Mouse (Mus musculus): ENCODE results near the gene Plekhf1. TPM values are rescaled to one million over a fixed set of nuclear protein-coding genes. Genes with fewer than 3 reads are reported as not detected.

The Plekhf1 gene
- polyA plus RNA-seq, 1 experiment from 2014 or later: 0.81 TPM

DNA sequence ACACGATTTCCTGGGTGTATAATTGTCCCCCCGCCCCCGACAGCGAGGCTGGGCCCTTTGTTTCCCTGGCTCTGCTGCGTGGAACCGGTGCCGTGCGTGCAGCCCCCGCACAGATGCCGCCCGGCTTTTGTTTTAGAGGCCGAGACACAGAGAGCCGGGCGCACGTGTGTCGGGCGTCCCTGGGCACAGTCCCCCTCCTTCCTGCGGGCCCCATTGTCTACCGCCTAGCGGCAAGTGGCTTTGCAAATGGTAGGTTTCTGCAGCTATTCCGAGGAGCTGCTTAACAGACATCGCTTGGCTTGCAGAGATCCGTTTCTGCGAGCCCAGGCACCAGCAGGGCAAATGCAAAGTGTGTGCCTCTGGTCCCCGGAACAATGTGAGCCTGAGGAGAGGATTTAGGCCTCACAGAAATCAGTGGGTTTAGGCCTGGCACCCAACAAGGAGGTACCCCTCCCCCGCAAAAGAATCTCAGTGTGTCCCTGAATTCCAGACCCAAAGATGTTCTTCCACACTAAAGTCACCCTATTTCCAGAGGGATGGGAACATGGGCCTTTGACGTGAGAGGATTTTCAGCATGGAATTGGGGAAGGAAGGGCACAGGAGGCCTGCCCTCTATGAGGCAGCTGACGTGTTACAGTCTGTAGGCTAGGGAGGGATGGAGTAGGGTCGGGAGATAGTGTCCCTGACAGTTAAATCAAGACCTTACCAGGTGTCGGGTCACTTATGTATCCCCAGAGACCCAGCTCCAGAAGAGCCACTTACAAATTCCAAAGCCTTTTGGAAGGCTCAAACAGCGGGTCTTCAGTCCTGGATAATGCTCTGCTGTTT, 53.3 kb downstream of the Plekhf1 start:
- Histone ChIP-seq H3K4me3 (ENCODE audit: low read depth, low read length) (peak overlapping the region; percentile 16), H3K9me3 (replicated peaks; ENCODE audit: control insufficient read depth, low read length) (no peaks in the 10 kb centered on the region), H3K36me3 (ENCODE audit: control insufficient read depth, insufficient read depth, low read length) (no peaks in the 10 kb centered on the region), H3K4me1 (ENCODE audit: control insufficient read depth, insufficient read depth, low read length) (peaks cover 10% of the 10 kb centered on the region), H3K27ac (ENCODE audit: low read depth, low read length) (peak overlapping the region; percentile 67), H3K27me3 (replicated peaks; ENCODE audit: control insufficient read depth, insufficient read depth, low read length) (no peaks in the 10 kb centered on the region), H3K9ac (ENCODE audit: low read length) (peak overlapping the region; percentile 66), H3K4me2 (ENCODE audit: low read length) (peak overlapping the region; percentile 48)
- WGBS: 11% methylated on average over 31 of the region's 31 CpGs
- DNase-seq (ENCODE audit: low spot score): peak; percentile 75
- ATAC-seq: peak; percentile 91

GRCm38 (mm10) chr7:38173871-38174270, 53.9 kb downstream of the Plekhf1 start:
- WGBS: 6% methylated on average over 14 of the region's 14 CpGs
- DNase-seq (ENCODE audit: low spot score): peak; percentile 34

GRCm38 (mm10) chr7:38167724-38168141, 60.1 kb downstream of the Plekhf1 start:
- Histone ChIP-seq H3K9ac (ENCODE audit: low read length) (no peak overlapping the region), H3K27ac (ENCODE audit: low read depth, low read length) (no peak overlapping the region), H3K9me3 (replicated peaks; ENCODE audit: control insufficient read depth, low read length) (no peaks in the 10 kb centered on the region), H3K4me3 (ENCODE audit: low read depth, low read length) (no peak overlapping the region), H3K36me3 (ENCODE audit: control insufficient read depth, insufficient read depth, low read length) (no peaks in the 10 kb centered on the region), H3K27me3 (replicated peaks; ENCODE audit: control insufficient read depth, insufficient read depth, low read length) (no peaks in the 10 kb centered on the region), H3K4me1 (ENCODE audit: control insufficient read depth, insufficient read depth, low read length) (no peaks in the 10 kb centered on the region; the same call in 1 of the 2 replicates), H3K4me2 (ENCODE audit: low read length) (no peak overlapping the region)
- DNase-seq (ENCODE audit: low spot score) (peak; percentile 82), ATAC-seq (peak; percentile 64; the same call in 1 of the 2 replicates)
- WGBS: 17% methylated on average over 11 of the region's 11 CpGs

More at GRCm38 (mm10) chr7:38173871-38174270, 53.9 kb downstream of the Plekhf1 start:
- H3K27me3 ChIP-seq (replicated peaks; ENCODE audit: control insufficient read depth, insufficient read depth, low read length): no peaks in the 10 kb centered on the region
- no peaks in the 10 kb centered on the region for H3K9me3 ChIP-seq (replicated peaks; ENCODE audit: control insufficient read depth, low read length)
- H3K36me3 ChIP-seq (ENCODE audit: control insufficient read depth, insufficient read depth, low read length): no peaks in the 10 kb centered on the region
- H3K4me2 ChIP-seq (ENCODE audit: low read length): peak overlapping the region; percentile 48
- peak overlapping the region; percentile 67 for H3K27ac ChIP-seq (ENCODE audit: low read depth, low read length)
- peak; percentile 51 for ATAC-seq
- H3K9ac ChIP-seq (ENCODE audit: low read length): peak overlapping the region; percentile 66
- peak overlapping the region; percentile 16 for H3K4me3 ChIP-seq (ENCODE audit: low read depth, low read length)
- H3K4me1 ChIP-seq (ENCODE audit: control insufficient read depth, insufficient read depth, low read length): peaks cover 10% of the 10 kb centered on the region

Other genes starting within 250 kb of the Plekhf1 start
- 28.6 and 31.7 TPM in 2 replicates for gene Uri1, start 204.5 kb downstream of the Plekhf1 start, polyA plus RNA-seq (2014; fragmentation: Nextera tagmentation; extraction: Ambion mirVana)
- gene Ccne1, start 120.5 kb downstream of the Plekhf1 start, polyA plus RNA-seq (2014; fragmentation: Nextera tagmentation; extraction: Ambion mirVana): 17.0 and 18.5 TPM in 2 replicates
- gene 1600014C10Rik, start 44.8 kb downstream of the Plekhf1 start, polyA plus RNA-seq (2014; fragmentation: Nextera tagmentation; extraction: Ambion mirVana): 18.4 and 19.9 TPM in 2 replicates
- gene Pop4, start 43.4 kb upstream of the Plekhf1 start, polyA plus RNA-seq (2014; fragmentation: Nextera tagmentation; extraction: Ambion mirVana): 113 and 117 TPM in 2 replicates